Mouse (Mus musculus) urinary bladder, postnatal 25 days (tissue): ENCODE data around the gene Qprt.
"Not testable (repeated sequence)": the region's sequence is repeated elsewhere in the genome, so short reads cannot be mapped to it uniquely, and the experiment has no call there.

Experiments used
- DNase-seq: peaks from one replicate; pipeline ENCODE4 v3.0.0; 2022; ENCODE audit warnings: low spot score

The Qprt gene

GRCm38 (mm10) chr7:127096456-127096855 lies 25.6 kb downstream of the Qprt start:
- DNase-seq = no peak

- no peak for DNase-seq
Observed at GRCm38 (mm10) chr7:127093914-127094313, 28.1 kb downstream of the Qprt start.

- peak; percentile 12 for DNase-seq
Observed at GRCm38 (mm10) chr7:127091114-127091896, 30.7 kb downstream of the Qprt start, which contains the start of gene AI467606. Gene AI467606, plus strand, starts transcription at chr7:127091359.

- no peak for DNase-seq
Observed at GRCm38 (mm10) chr7:127090154-127091113, 31.6 kb downstream of the Qprt start.

- peak; percentile 20 for DNase-seq
Observed at GRCm38 (mm10) chr7:127088901-127089845, 32.9 kb downstream of the Qprt start.

- DNase-seq = no peak
Observed at GRCm38 (mm10) chr7:127088083-127088482, 33.9 kb downstream of the Qprt start.

GRCm38 (mm10) chr7:127087278-127088010 lies 34.6 kb downstream of the Qprt start, which contains the start of gene Zg16:
Gene Zg16, minus strand, starts transcription at chr7:127087328.
- not testable (repeated sequence) for DNase-seq

GRCm38 (mm10) chr7:127085751-127086150 lies 36.3 kb downstream of the Qprt start:
- DNase-seq = not testable (repeated sequence)

- no peak for DNase-seq
Observed at GRCm38 (mm10) chr7:127084794-127085193, 37.2 kb downstream of the Qprt start.

- no peak for DNase-seq
Observed at GRCm38 (mm10) chr7:127083689-127084088, 38.3 kb downstream of the Qprt start.

- no peak for DNase-seq
Observed at GRCm38 (mm10) chr7:127082995-127083394, 39.0 kb downstream of the Qprt start.

GRCm38 (mm10) chr7:127082271-127082670 lies 39.8 kb downstream of the Qprt start:
- DNase-seq = no peak

- DNase-seq = no peak
Observed at GRCm38 (mm10) chr7:127080045-127080444, 42.0 kb downstream of the Qprt start.

- no peak for DNase-seq
Observed at GRCm38 (mm10) chr7:127077692-127078091, 44.3 kb downstream of the Qprt start.

GRCm38 (mm10) chr7:127076188-127076587 lies 45.8 kb downstream of the Qprt start:
- no peak for DNase-seq

GRCm38 (mm10) chr7:127073221-127073620 lies 48.8 kb downstream of the Qprt start:
- DNase-seq = no peak

GRCm38 (mm10) chr7:127070871-127071413 lies 51.1 kb downstream of the Qprt start:
- no peak for DNase-seq

GRCm38 (mm10) chr7:127066317-127066716 lies 55.7 kb downstream of the Qprt start:
- DNase-seq = no peak

GRCm38 (mm10) chr7:127065538-127065937 lies 56.5 kb downstream of the Qprt start:
- DNase-seq = no peak
